Mouse (Mus musculus) ES-E14 (cell line): ENCODE results near the gene Efcab14. TPM values are rescaled to one million over a fixed set of nuclear protein-coding genes. Genes with fewer than 3 reads are reported as not detected.

ENCODE experiments used
- DNase-seq: peaks from one replicate; pipeline ENCODE4 v3.0.0-alpha.2; 2013; ENCODE audit warnings: low read depth, low spot score
- H3K27ac ChIP-seq: 2 replicates; pipeline ENCODE4 v1.5.1; 2012; ENCODE audit warnings: low read depth, mild to moderate bottlenecking, low read length, moderate library complexity, mixed read lengths; ENCODE audit not compliant: poor library complexity, insufficient read depth, severe bottlenecking
- H3K36me3 ChIP-seq: 2 replicates; pipeline ENCODE4 v1.6.1; 2012; ENCODE audit warnings: mild to moderate bottlenecking, low read length, moderate library complexity, mixed read lengths; ENCODE audit not compliant: control insufficient read depth, poor library complexity, insufficient read depth, severe bottlenecking
- H3K4me1 ChIP-seq, 2 experiments: fragments of 150-350 bp in 1 of 2; sonication (generic) in 1 of 2; 2 replicates each; pipeline ENCODE4 v1.6.1; 2012; ENCODE audit warnings: low read length in 2 of 2, mild to moderate bottlenecking in 1 of 2, mixed read lengths in 1 of 2; ENCODE audit not compliant: control insufficient read depth in 2 of 2, insufficient read depth in 2 of 2, poor library complexity in 1 of 2
- H3K4me3 ChIP-seq, 2 experiments: fragments of 150-350 bp in 1 of 2; sonication (generic) in 1 of 2; 2 replicates each; pipeline ENCODE4 v1.5.1; 2012; ENCODE audit warnings: low read length in 2 of 2, low read depth in 1 of 2, mild to moderate bottlenecking in 1 of 2, mixed read lengths in 1 of 2; ENCODE audit not compliant: insufficient read depth in 1 of 2, poor library complexity in 1 of 2, severe bottlenecking in 1 of 2
- H3K9ac ChIP-seq: 2 replicates; pipeline ENCODE4 v1.6.1; 2012; ENCODE audit warnings: low read depth, mild to moderate bottlenecking, low read length, mixed read lengths; ENCODE audit not compliant: poor library complexity, insufficient read depth, severe bottlenecking
- H3K9me3 ChIP-seq: fragments of 150-350 bp; sonication (generic); 2 replicates; pipeline ENCODE4 v1.6.1; 2012; ENCODE audit warnings: low read depth, mild to moderate bottlenecking, low read length; ENCODE audit not compliant: control insufficient read depth, insufficient read depth
- CHD2 ChIP-seq: IDR thresholded peaks from 2 replicates; pipeline ENCODE4 v1.6.1; 2014; ENCODE audit warnings: mild to moderate bottlenecking, low read depth, low read length, inconsistent platforms
- HCFC1 ChIP-seq: IDR thresholded peaks from 2 replicates; pipeline ENCODE4 v1.6.1; 2012; ENCODE audit warnings: low read length, inconsistent platforms, borderline replicate concordance; ENCODE audit not compliant: insufficient read depth
- MAFK ChIP-seq: IDR thresholded peaks from 2 replicates; pipeline ENCODE4 v1.6.1; 2014; ENCODE audit warnings: mild to moderate bottlenecking, low read depth, low read length, inconsistent platforms; ENCODE audit not compliant: insufficient read depth
- ZC3H11A ChIP-seq: IDR thresholded peaks from 2 replicates; pipeline ENCODE4 v1.6.1; 2012; ENCODE audit warnings: low read depth, mild to moderate bottlenecking, inconsistent platforms, low read length, borderline replicate concordance
- ZNF384 ChIP-seq: IDR thresholded peaks from 2 replicates; pipeline ENCODE4 v1.6.1; 2012; ENCODE audit warnings: low read depth, low read length, inconsistent platforms
- in situ Hi-C, 2 experiments: fragments of 600-800 bp; cut with MboI; formaldehyde crosslinking; loops; one replicate each; pipeline ENCODE4 v1.15.1; 2025; ENCODE audit warnings: low sequenced_read_pairs in 2 of 2, inconsistent platforms in 1 of 2; ENCODE audit not compliant: unreplicated experiment in 2 of 2
- total RNA-seq: library from RNA; depleted of rRNA; stranded (reverse); fragments of 300-350 nt; gene quantifications from 2 replicates; pipeline ENCODE4 v1.2.3, GENCODE M21; 2012

Efcab14 gene
- total RNA-seq, 1 experiment = 20.2 TPM

DNA sequence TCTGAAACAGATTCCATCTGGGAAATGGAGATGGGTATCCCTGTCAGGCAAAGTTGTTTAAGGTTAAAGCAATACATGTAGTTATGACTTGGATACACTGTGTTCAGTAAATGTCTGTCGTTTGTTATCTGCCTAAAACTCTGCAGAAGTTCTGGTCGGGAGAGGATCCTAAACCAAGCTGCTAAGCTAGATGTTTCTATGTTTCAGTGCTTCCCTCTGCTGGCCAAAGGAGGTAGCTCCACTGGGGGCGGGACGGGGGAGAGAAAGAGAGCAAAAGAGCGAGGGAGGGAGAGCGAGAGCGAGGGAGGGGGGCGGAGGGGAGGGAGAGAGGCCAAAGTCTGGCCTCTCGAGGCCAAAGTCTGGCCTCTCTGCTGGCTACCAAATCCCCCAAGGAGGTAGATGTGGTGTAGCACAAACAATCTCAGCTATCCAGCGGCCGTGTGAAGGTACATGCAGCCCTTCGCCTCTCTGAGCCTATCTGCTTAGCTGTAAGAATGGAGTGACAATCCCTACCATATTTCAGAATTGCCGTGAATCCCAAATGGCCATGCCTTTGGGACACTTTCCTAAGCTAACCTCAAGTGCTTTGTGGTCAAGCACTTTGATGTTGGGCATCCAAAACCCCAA is 27.6 kb upstream of the Efcab14 start:
- H3K27ac ChIP-seq = no peak overlapping the region
- in situ Hi-C loops = loop anchor here (10.0 to 25.0 kb wide), 2 partner anchors 225 to 248 kb away; partner anchors contain the start of gene Cyp4a30b (in 1 of the 2)

DNA sequence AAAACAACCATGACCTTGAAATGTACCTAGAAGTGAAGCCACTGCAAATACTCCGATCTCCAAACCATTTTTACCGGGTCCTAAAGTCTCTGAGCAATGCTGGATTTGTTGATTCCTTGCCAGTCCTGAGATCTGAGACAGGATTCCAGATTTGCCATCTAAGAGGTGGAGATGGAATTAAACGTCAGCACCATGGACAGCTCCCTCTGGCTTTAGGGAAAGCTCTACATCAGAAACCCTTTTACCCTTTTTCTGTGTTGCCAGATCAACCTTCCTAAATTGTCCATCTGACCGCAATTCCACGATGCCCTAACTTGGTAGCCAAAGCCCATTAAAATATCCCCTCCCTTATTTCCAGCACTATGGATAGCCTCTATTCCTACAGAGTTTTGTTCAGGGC is 8.8 kb upstream of the Efcab14 start:
- no peaks in the 10 kb centered on the region for H3K9me3 ChIP-seq
- TF ChIP-seq MAFK = no peak
- TF ChIP-seq ZC3H11A = peak; percentile 22; the same call in 1 of the 2 replicates
- TF ChIP-seq CHD2 = no peak
- no peak for TF ChIP-seq HCFC1
- no peak for TF ChIP-seq ZNF384
- H3K9ac ChIP-seq = no peak overlapping the region
- in situ Hi-C loops = loop anchor here in 1 of 2 experiments (25.0 kb wide), 1 partner anchor 259 kb away; no protein-coding TSS in a partner anchor
- no peaks in the 10 kb centered on the region for H3K36me3 ChIP-seq
- peak; percentile 82 for DNase-seq
- no peak overlapping the region for H3K27ac ChIP-seq
- H3K4me1 ChIP-seq = no peaks in the 10 kb centered on the region
- H3K4me3 ChIP-seq = no peak overlapping the region

More for the DNA sequence above, 27.6 kb upstream of the Efcab14 start:
- Histone ChIP-seq H3K9ac (no peak overlapping the region), H3K36me3 (no peaks in the 10 kb centered on the region), H3K9me3 (no peaks in the 10 kb centered on the region), H3K4me3 (no peak overlapping the region), H3K4me1 (peaks cover 0 to 2% of the 10 kb centered on the region in 2 experiments; a peak in 1 of 4 replicates)
- TF ChIP-seq MAFK (no peak), HCFC1 (no peak), ZNF384 (no peak), ZC3H11A (peak; percentile 89)
- DNase-seq = peak; percentile 69

DNA sequence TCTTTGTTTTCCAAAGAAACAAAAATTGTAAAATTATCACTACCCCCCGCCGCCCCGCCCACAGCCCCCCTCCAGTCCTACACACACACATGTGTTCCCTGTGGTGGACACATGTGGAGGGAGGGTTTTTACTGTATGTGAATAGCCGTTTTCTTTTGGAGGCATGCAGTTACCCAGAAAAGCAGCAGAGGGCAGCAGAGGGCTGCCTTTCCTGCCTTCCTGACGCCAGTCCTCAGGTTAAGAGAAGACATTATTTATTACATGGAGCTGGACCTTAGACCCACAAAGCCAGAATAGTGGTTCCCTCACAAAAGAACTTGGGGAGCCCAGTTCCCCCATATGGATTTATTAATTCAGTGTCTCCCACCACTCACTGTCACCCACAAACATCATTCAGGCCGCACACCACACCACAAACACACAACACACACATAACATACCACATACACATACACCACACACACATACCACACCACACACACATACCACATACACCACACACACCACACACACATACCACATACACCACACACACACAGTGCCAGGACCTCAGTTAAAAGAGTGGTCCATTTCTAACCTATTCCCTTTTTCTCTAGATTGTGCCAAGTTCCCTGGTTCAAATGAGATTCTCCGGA is 5.8 kb upstream of the Efcab14 start:
- no peak overlapping the region for H3K4me3 ChIP-seq
- no peaks in the 10 kb centered on the region for H3K36me3 ChIP-seq
- H3K9me3 ChIP-seq = no peaks in the 10 kb centered on the region
- in situ Hi-C loops = loop anchor here (10.0 to 25.0 kb wide), 3 partner anchors 163 to 256 kb away; partner anchors contain the start of gene 6430628N08Rik (in 1 of the 2)
- no peak overlapping the region for H3K9ac ChIP-seq
- no peak for TF ChIP-seq CHD2
- TF ChIP-seq ZC3H11A = peak; percentile 95
- peak; percentile 57 for DNase-seq
- H3K27ac ChIP-seq = no peak overlapping the region
- H3K4me1 ChIP-seq = no peaks in the 10 kb centered on the region

DNA sequence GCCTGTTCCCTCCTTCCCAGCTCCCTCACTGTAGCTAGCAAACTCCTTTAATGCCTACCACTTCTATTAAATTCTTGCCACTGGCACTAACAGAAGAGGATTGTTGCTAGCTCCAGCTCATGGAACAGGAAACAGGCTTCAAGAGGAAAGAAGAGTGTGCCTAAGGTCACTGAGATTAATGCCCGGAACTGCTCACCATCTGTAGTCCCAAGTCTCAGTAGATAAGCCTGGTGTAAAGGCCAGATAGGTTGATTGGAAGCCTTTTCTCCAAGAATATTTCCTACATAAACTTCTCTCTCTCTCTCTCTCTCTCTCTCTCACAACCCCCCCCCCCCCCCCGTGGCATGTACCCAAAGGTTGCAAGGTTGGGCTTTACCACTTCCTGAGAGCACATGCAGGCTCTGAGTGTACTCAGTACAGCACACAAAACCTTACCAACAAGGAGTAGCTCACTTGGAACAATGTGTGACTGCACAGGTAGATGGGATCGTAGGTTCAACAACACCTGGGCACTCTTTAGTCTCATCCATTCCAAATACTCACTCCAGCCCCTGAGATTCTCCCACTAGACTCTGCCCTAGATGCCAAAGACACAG is 5.2 kb upstream of the Efcab14 start:
- Histone ChIP-seq H3K9me3 (no peaks in the 10 kb centered on the region), H3K36me3 (no peaks in the 10 kb centered on the region), H3K9ac (no peak overlapping the region), H3K4me3 (no peak overlapping the region), H3K4me1 (0 out of 4 replicates have a peak, but pooled peaks cover 0 to 2% of the 10 kb centered on the region in 2 experiments), H3K27ac (no peak overlapping the region)
- no peak for DNase-seq
- in situ Hi-C loops = loop anchor here (10.0 to 25.0 kb wide), 3 partner anchors 162 to 255 kb away; partner anchors contain the start of gene 6430628N08Rik (in 1 of the 2)
- TF ChIP-seq HCFC1 = no peak
- no peak for TF ChIP-seq MAFK
- no peak for TF ChIP-seq CHD2
- TF ChIP-seq ZNF384 = no peak
- no peak for TF ChIP-seq ZC3H11A
